Mouse (Mus musculus) liver, postnatal 0 days (tissue): ENCODE data around the gene Ppp1r35.

Experiments
- CTCF ChIP-seq: sonication (generic); IDR thresholded peaks from 2 replicates; pipeline ENCODE4 v1.5.1; 2016; ENCODE audit warnings: antibody characterized with exemption, low read depth
- EP300 ChIP-seq: IDR thresholded peaks from 2 replicates; pipeline ENCODE4 v1.6.1; 2016; ENCODE audit warnings: antibody characterized with exemption, low read depth, mild to moderate bottlenecking

DNA sequence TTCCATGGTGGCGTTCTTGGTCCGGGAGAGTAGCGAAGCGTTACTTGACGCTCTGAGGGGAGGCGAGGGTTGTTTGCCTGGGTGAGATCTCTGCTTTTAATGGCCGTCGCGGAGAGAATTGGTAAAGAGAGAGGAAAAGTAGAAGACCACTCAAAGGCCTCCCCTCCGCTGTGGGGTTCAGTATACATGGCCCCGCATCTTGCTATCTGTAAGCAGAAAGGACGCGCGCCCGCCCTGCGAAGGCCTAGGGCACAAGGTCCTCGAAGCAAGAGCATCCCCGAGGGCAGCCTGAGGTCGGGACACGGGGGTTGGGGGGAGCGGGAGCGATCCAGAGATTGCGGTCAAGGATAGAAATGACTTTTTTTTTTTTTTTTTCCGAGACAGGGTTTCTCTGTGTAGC, 9.5 kb downstream of the Ppp1r35 start:
- TF ChIP-seq CTCF = no peak
- no peak for TF ChIP-seq EP300
